Mouse (Mus musculus) brain, embryonic 14.5 days (tissue): ENCODE data around the gene Gm572. TPM values are rescaled to one million over a fixed set of nuclear protein-coding genes. Genes with fewer than 3 reads are reported as not detected.

Source experiments
- DNase-seq: peaks from one replicate; pipeline ENCODE4 v3.0.0-alpha.2; 2011; ENCODE audit warnings: low read depth
- CTCF ChIP-seq: fragments of 200-500 bp; IDR thresholded peaks from 2 replicates; pipeline ENCODE4 v1.5.1; 2012; ENCODE audit warnings: inconsistent platforms, mild to moderate bottlenecking, moderate library complexity, borderline replicate concordance; ENCODE audit not compliant: insufficient read depth, insufficient read length; ENCODE audit errors: extremely low read depth
- POLR2A ChIP-seq: fragments of 200-500 bp; IDR thresholded peaks from 2 replicates; pipeline ENCODE4 v1.6.1; 2012; ENCODE audit warnings: mild to moderate bottlenecking, inconsistent platforms, borderline replicate concordance; ENCODE audit not compliant: poor library complexity, insufficient read depth, insufficient read length, severe bottlenecking; ENCODE audit errors: extremely low read depth
- polyA plus RNA-seq: library from polyadenylated mRNA; depleted of rRNA; stranded (reverse); fragments of >200 nt; gene quantifications from 2 replicates; pipeline ENCODE4 v1.2.3, GENCODE M21; 2012; rRNA removed

The Gm572 gene
- polyA plus RNA-seq, 1 experiment: not detected

DNA sequence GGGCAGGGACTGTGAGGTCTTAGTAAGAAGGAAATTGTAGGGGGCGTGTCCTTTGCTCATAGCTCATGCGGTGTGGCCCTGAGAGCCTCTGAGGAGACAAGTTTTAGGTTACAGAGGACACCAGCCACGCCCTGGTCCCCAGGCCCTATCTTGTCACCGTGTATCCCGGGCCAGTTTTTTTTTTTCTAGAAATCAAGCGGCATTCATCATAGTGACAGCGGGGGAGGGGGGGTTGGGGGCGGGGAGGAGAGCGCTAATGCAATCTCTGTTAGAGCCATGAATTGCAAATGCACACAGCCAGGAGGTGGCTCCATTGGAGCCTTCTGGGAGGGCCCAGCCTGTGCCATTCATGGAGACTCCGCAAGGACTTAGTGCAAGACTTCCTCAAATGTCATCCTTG, 68.2 kb downstream of the Gm572 start:
- DNase-seq: peak; percentile 78
- no peak for TF ChIP-seq POLR2A
- peak; percentile 7; the same call in 1 of the 2 replicates for TF ChIP-seq CTCF

DNA sequence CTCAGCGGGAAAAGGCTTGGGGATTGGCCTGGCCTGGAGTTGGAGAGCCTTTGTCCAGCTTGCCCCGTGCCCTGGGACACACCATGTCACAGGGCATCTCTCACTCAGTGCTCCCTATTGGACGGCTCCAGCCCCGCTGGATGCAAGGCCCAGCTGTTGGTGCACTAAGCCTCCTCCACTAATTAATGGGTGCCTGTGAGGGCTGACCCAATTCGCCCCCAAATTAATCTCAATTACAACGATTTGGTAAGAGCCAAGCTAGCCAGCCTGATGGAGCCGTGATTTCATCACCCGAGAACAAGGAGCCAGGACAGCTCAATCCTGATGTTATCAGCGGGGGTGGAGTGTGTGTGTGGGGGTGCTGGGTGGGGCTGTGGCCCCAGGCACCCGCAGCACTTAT, 69.5 kb downstream of the Gm572 start:
- TF ChIP-seq POLR2A: no peak
- no peak for TF ChIP-seq CTCF
- DNase-seq: peak; percentile 27

DNA sequence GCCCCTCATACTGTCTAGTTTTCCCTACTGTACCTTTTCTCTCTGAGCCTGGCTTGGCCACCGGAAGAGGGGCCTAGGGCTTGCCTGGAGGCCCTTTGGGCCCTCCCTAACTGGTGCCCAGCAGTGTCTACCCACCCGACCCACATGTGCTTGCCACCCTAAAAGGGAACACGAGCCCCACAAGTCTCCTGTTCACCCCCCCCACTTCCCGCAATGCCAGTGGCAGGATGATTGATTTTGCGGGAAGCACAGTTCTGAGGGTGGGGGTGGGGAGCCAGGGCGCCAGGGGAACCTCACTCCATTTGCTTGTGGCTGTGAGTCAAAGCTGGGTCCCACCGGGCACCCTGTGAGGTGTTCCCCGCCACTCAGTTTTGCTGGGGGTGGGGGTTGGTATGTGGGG, 70.9 kb downstream of the Gm572 start:
- TF ChIP-seq CTCF: no peak
- no peak for TF ChIP-seq POLR2A
- peak; percentile 51 for DNase-seq

DNA sequence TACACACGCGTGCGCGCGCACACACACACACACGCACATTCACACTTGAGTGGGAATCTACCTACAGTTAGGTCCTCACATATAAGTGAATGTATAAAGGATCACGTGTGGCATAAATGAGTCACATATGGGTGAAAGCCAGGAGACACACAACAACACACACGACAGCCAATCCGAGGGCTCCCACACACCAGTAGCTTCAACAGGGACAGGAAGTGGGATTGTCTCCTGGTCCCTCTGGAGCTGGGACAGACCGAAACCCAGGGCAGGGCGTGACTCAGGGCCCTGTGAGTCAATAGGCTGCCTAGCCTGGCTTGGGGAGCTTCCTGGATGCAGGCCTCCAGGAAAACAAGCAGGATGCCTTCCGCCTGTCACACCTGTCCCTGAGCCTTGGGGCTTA, 71.6 kb downstream of the Gm572 start:
- no peak for DNase-seq
- TF ChIP-seq CTCF (no peak), POLR2A (no peak)

DNA sequence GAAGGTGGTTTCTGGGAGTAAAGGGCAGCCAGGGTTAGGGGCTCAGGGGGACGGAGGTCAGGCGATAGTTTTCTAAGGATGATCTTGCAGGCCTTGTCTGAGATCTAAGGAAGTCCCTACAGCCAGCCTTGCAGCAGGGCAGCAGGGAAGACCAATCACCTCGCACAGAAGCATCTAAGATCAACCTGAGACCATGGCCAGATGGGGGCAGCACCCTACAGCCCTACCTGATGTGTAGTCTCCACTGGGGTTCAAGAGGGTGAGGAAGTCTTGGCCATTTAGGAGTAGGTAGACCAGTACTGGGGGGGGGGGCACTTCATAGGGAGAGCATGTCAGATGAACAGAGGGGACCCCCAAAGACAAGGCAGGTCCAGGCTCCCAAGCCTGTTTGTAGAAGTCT, 72.3 kb downstream of the Gm572 start:
- DNase-seq: no peak
- TF ChIP-seq POLR2A (no peak), CTCF (0 out of 2 replicates have a peak, but pooled peaks have one; percentile 1)

Other genes starting within 250 kb of the Gm572 start
- gene Ubiad1, start 198.5 kb upstream of the Gm572 start, polyA plus RNA-seq: 15.8 and 16.7 TPM in 2 replicates
- gene Mtor, start 194.7 kb upstream of the Gm572 start, polyA plus RNA-seq: 27.0 and 41.1 TPM in 2 replicates
- 0.05 and 0.08 TPM in 2 replicates for gene Angptl7, start 142.9 kb upstream of the Gm572 start, polyA plus RNA-seq
- gene Exosc10, start 84.9 kb upstream of the Gm572 start, polyA plus RNA-seq: 59.7 and 71.3 TPM in 2 replicates
- 96.7 and 108 TPM in 2 replicates for gene Srm, start 51.8 kb upstream of the Gm572 start, polyA plus RNA-seq
- 1.6 and 2.6 TPM in 2 replicates for gene Masp2, start 40.8 kb upstream of the Gm572 start, polyA plus RNA-seq
- gene Tardbp, start 16.3 kb upstream of the Gm572 start, polyA plus RNA-seq: 438 and 625 TPM in 2 replicates
- 2.9 and 6.9 TPM in 2 replicates for gene Casz1, start 161.1 kb downstream of the Gm572 start, polyA plus RNA-seq